Mouse (Mus musculus) heart, adult 2 months (tissue): Measurements from ENCODE around the gene Shroom3.

Experiments
- CTCF ChIP-seq: fragments of 200-600 bp; IDR thresholded peaks from 2 replicates; pipeline ENCODE4 v1.8.1; 2022; ENCODE audit warnings: antibody characterized with exemption, mild to moderate bottlenecking, moderate library complexity
- POLR2A ChIP-seq: fragments of 200-500 bp; IDR thresholded peaks from 2 replicates; pipeline ENCODE4 v1.6.1; 2011; ENCODE audit warnings: mild to moderate bottlenecking, low read depth, low read length, control low read depth; ENCODE audit not compliant: insufficient read depth

GRCm38 (mm10) chr5:92774419-92774818 lies 91.2 kb downstream of the Shroom3 start:
- TF ChIP-seq POLR2A, result no peak
- no peak for TF ChIP-seq CTCF
